Mouse (Mus musculus): ENCODE data around the gene Men1. TPM values are rescaled to one million over a fixed set of nuclear protein-coding genes. Genes with fewer than 3 reads are reported as not detected.

The Men1 gene
- polyA plus RNA-seq, 1 experiment, result 143 TPM

- no peak overlapping the region for H3K27ac ChIP-seq (ENCODE audit: control insufficient read depth, insufficient read depth, low read length)
- WGBS, result 96% methylated on average over 3 of the region's 3 CpGs
Observed at GRCm38 (mm10) chr19:6372433-6372832, 37.7 kb downstream of the Men1 start.

GRCm38 (mm10) chr19:6373539-6374400 lies 39.0 kb downstream of the Men1 start:
- Histone ChIP-seq H3K36me3 (ENCODE audit: control insufficient read depth, insufficient read depth, low read length) (peaks cover 96% of the 10 kb centered on the region), H3K27me3 (ENCODE audit: control insufficient read depth, insufficient read depth, low read length) (no peaks in the 10 kb centered on the region), H3K4me1 (replicated peaks; ENCODE audit: control insufficient read depth, insufficient read depth, low read length) (no peaks in the 10 kb centered on the region; the same call in 1 of the 2 replicates), H3K4me3 (ENCODE audit: control insufficient read depth, insufficient read depth, low read length) (no peak overlapping the region), H3K27ac (ENCODE audit: control insufficient read depth, insufficient read depth, low read length) (no peak overlapping the region)
- 54% methylated on average over 12 of the region's 12 CpGs for WGBS
- peak; percentile 85 for TF ChIP-seq CTCF (IDR thresholded peaks at IDR 0.05; ENCODE audit: borderline replicate concordance, control insufficient read depth, extremely low read depth, insufficient read depth, low read length, poor library complexity)
- no peak for TF ChIP-seq POLR2A (IDR thresholded peaks at IDR 0.05; ENCODE audit: control insufficient read depth, extremely low read depth, insufficient read depth, low read length, poor library complexity)
- DNase-seq, result peak; percentile 83

More at GRCm38 (mm10) chr19:6372433-6372832, 37.7 kb downstream of the Men1 start:
- H3K27me3 ChIP-seq (ENCODE audit: control insufficient read depth, insufficient read depth, low read length), result no peaks in the 10 kb centered on the region
- no peak for DNase-seq
- no peak overlapping the region for H3K4me3 ChIP-seq (ENCODE audit: control insufficient read depth, insufficient read depth, low read length)
- no peaks in the 10 kb centered on the region; the same call in 1 of the 2 replicates for H3K4me1 ChIP-seq (replicated peaks; ENCODE audit: control insufficient read depth, insufficient read depth, low read length)
- peaks cover 100% of the 10 kb centered on the region for H3K36me3 ChIP-seq (ENCODE audit: control insufficient read depth, insufficient read depth, low read length)
- TF ChIP-seq CTCF (IDR thresholded peaks at IDR 0.05; ENCODE audit: borderline replicate concordance, control insufficient read depth, extremely low read depth, insufficient read depth, low read length, poor library complexity), result no peak
- no peak for TF ChIP-seq POLR2A (IDR thresholded peaks at IDR 0.05; ENCODE audit: control insufficient read depth, extremely low read depth, insufficient read depth, low read length, poor library complexity)

GRCm38 (mm10) chr19:6374571-6374970 lies 39.8 kb downstream of the Men1 start:
- DNase-seq, result no peak
- no peak for TF ChIP-seq CTCF (IDR thresholded peaks at IDR 0.05; ENCODE audit: borderline replicate concordance, control insufficient read depth, extremely low read depth, insufficient read depth, low read length, poor library complexity)
- no peak for TF ChIP-seq POLR2A (IDR thresholded peaks at IDR 0.05; ENCODE audit: control insufficient read depth, extremely low read depth, insufficient read depth, low read length, poor library complexity)
- Histone ChIP-seq H3K4me1 (replicated peaks; ENCODE audit: control insufficient read depth, insufficient read depth, low read length) (no peaks in the 10 kb centered on the region; the same call in 1 of the 2 replicates), H3K4me3 (ENCODE audit: control insufficient read depth, insufficient read depth, low read length) (no peak overlapping the region), H3K27ac (ENCODE audit: control insufficient read depth, insufficient read depth, low read length) (no peak overlapping the region), H3K36me3 (ENCODE audit: control insufficient read depth, insufficient read depth, low read length) (peaks cover 88% of the 10 kb centered on the region), H3K27me3 (ENCODE audit: control insufficient read depth, insufficient read depth, low read length) (no peaks in the 10 kb centered on the region)
- over 99% methylated on average over 10 of the region's 10 CpGs for WGBS

GRCm38 (mm10) chr19:6375423-6376254 lies 40.9 kb downstream of the Men1 start:
- Histone ChIP-seq H3K4me1 (replicated peaks; ENCODE audit: control insufficient read depth, insufficient read depth, low read length) (no peaks in the 10 kb centered on the region; the same call in 1 of the 2 replicates), H3K36me3 (ENCODE audit: control insufficient read depth, insufficient read depth, low read length) (peaks cover 80% of the 10 kb centered on the region), H3K27ac (ENCODE audit: control insufficient read depth, insufficient read depth, low read length) (no peak overlapping the region), H3K4me3 (ENCODE audit: control insufficient read depth, insufficient read depth, low read length) (no peak overlapping the region), H3K27me3 (ENCODE audit: control insufficient read depth, insufficient read depth, low read length) (no peaks in the 10 kb centered on the region)
- no peak for DNase-seq
- WGBS, result 97% methylated on average over 42 of the region's 42 CpGs
- TF ChIP-seq POLR2A (IDR thresholded peaks at IDR 0.05; ENCODE audit: control insufficient read depth, extremely low read depth, insufficient read depth, low read length, poor library complexity) (no peak), CTCF (IDR thresholded peaks at IDR 0.05; ENCODE audit: borderline replicate concordance, control insufficient read depth, extremely low read depth, insufficient read depth, low read length, poor library complexity) (no peak)

GRCm38 (mm10) chr19:6376255-6376564 lies 41.4 kb downstream of the Men1 start:
- 93% methylated on average over 14 of the region's 14 CpGs for WGBS
- H3K27ac ChIP-seq (ENCODE audit: control insufficient read depth, insufficient read depth, low read length), result no peak overlapping the region
- TF ChIP-seq POLR2A (IDR thresholded peaks at IDR 0.05; ENCODE audit: control insufficient read depth, extremely low read depth, insufficient read depth, low read length, poor library complexity) (no peak), CTCF (IDR thresholded peaks at IDR 0.05; ENCODE audit: borderline replicate concordance, control insufficient read depth, extremely low read depth, insufficient read depth, low read length, poor library complexity) (peak; percentile 63; the same call in 1 of the 2 replicates)
- H3K27me3 ChIP-seq (ENCODE audit: control insufficient read depth, insufficient read depth, low read length), result no peaks in the 10 kb centered on the region
- H3K4me1 ChIP-seq (replicated peaks; ENCODE audit: control insufficient read depth, insufficient read depth, low read length), result no peaks in the 10 kb centered on the region; the same call in 1 of the 2 replicates
- H3K4me3 ChIP-seq (ENCODE audit: control insufficient read depth, insufficient read depth, low read length), result no peak overlapping the region
- DNase-seq, result no peak
- H3K36me3 ChIP-seq (ENCODE audit: control insufficient read depth, insufficient read depth, low read length), result peaks cover 75% of the 10 kb centered on the region

- H3K4me3 ChIP-seq (ENCODE audit: control insufficient read depth, insufficient read depth, low read length), result no peak overlapping the region
- no peaks in the 10 kb centered on the region for H3K27me3 ChIP-seq (ENCODE audit: control insufficient read depth, insufficient read depth, low read length)
- DNase-seq, result no peak
- no peak for TF ChIP-seq CTCF (IDR thresholded peaks at IDR 0.05; ENCODE audit: borderline replicate concordance, control insufficient read depth, extremely low read depth, insufficient read depth, low read length, poor library complexity)
- no peak for TF ChIP-seq POLR2A (IDR thresholded peaks at IDR 0.05; ENCODE audit: control insufficient read depth, extremely low read depth, insufficient read depth, low read length, poor library complexity)
- 86% methylated on average over 2 of the region's 2 CpGs for WGBS
- H3K27ac ChIP-seq (ENCODE audit: control insufficient read depth, insufficient read depth, low read length), result no peak overlapping the region
- H3K36me3 ChIP-seq (ENCODE audit: control insufficient read depth, insufficient read depth, low read length), result peaks cover 71% of the 10 kb centered on the region
- no peaks in the 10 kb centered on the region; the same call in 1 of the 2 replicates for H3K4me1 ChIP-seq (replicated peaks; ENCODE audit: control insufficient read depth, insufficient read depth, low read length)
Observed at GRCm38 (mm10) chr19:6376643-6377042, 41.9 kb downstream of the Men1 start.

Data from thymus, adult 2 months (tissue).